Comparison of ENCODE assay signal across 22 mouse cellular contexts in genomic region chr4:10421354-10421753, GRCm38 (mm10).
DNase-seq lines count a peak whose midpoint lies in the region; ATAC-seq and TF ChIP-seq lines count a peak whose summit lies in the region.
"Had no signal": no experiment of that assay in that cellular context is flagged by ENCODE, and none has a peak within 500 bp of the region (broad histone marks: within the 10 kb centered on the region; RNA-seq: fewer than 3 reads in every experiment).

No protein-coding gene starts in this region.

- ATAC-seq in midbrain, embryonic 14.5 days (ENCODE audit: low FRiP score, low TSS enrichment) = no peak
- no peak for ATAC-seq in midbrain, embryonic 16.5 days
- ATAC-seq in stomach, postnatal 0 days (ENCODE audit: low FRiP score, low TSS enrichment) = no peak

- H3K9me3 ChIP-seq in midbrain, embryonic 14.5 days (ENCODE audit: control insufficient read depth, low read length) = no peaks in the 10 kb centered on the region
- no peaks in the 10 kb centered on the region for H3K9me3 ChIP-seq in midbrain, embryonic 16.5 days (replicated peaks; ENCODE audit: control insufficient read depth, low read length, poor library complexity, severe bottlenecking)
- no peaks in the 10 kb centered on the region for H3K9me3 ChIP-seq in stomach, postnatal 0 days (ENCODE audit: control insufficient read depth, low read length)
- H3K9me3 ChIP-seq: embryonic facial prominence, embryonic 15.5 days; hindbrain, embryonic 15.5 days; limb, embryonic 15.5 days; midbrain, embryonic 12.5 days had no signal

- no peak overlapping the region for H3K27ac ChIP-seq in gastrocnemius, adult 2 months
- H3K27ac ChIP-seq in midbrain, embryonic 14.5 days (replicated peaks; ENCODE audit: low read depth, low read length) = no peak overlapping the region
- no peak overlapping the region for H3K27ac ChIP-seq in midbrain, embryonic 16.5 days (ENCODE audit: low read length)
- no peak overlapping the region for H3K27ac ChIP-seq in stomach, postnatal 0 days (replicated peaks)
- H3K27ac ChIP-seq: embryonic facial prominence, embryonic 15.5 days; hindbrain, embryonic 15.5 days; limb, embryonic 15.5 days; midbrain, embryonic 12.5 days had no signal

- no peaks in the 10 kb centered on the region for H3K4me1 ChIP-seq in midbrain, embryonic 14.5 days (ENCODE audit: control insufficient read depth, insufficient read depth, low read length)
- no peaks in the 10 kb centered on the region for H3K4me1 ChIP-seq in midbrain, embryonic 16.5 days (ENCODE audit: control insufficient read depth, insufficient read depth, low read length)
- H3K4me1 ChIP-seq in stomach, postnatal 0 days (replicated peaks; ENCODE audit: control insufficient read depth, insufficient read depth) = no peaks in the 10 kb centered on the region
- H3K4me1 ChIP-seq: embryonic facial prominence, embryonic 15.5 days; hindbrain, embryonic 15.5 days; limb, embryonic 15.5 days; midbrain, embryonic 12.5 days had no signal

- no peak for DNase-seq in gastrocnemius, adult 2 months
- DNase-seq in gastrocnemius, postnatal 14 days = no peak
- peak; percentile 5 for DNase-seq in layer of hippocampus, adult 9-10 months (ENCODE audit: low spot score)
- DNase-seq in layer of hippocampus, postnatal 36 days = no peak
- DNase-seq in midbrain, embryonic 14.5 days = peak; percentile 43
- no peak for DNase-seq in stomach, postnatal 0 days (ENCODE audit: low spot score)
- no peak for DNase-seq in kidney, adult 8-10 months
- DNase-seq: adrenal gland, adult 8-10 months; cerebellum, postnatal 10 days; gastrocnemius, postnatal 36 days; kidney, adult 11 months; kidney, postnatal 14 days; layer of hippocampus, adult 9-11 months; lung, adult 2 months; thymus, postnatal 36 days had no signal

- no peak overlapping the region for H3K9ac ChIP-seq in midbrain, embryonic 14.5 days (replicated peaks; ENCODE audit: low read length)
- H3K9ac ChIP-seq in midbrain, embryonic 16.5 days (ENCODE audit: low read depth, low read length) = no peak overlapping the region
- H3K9ac ChIP-seq in stomach, postnatal 0 days (ENCODE audit: low read length) = no peak overlapping the region
- H3K9ac ChIP-seq: embryonic facial prominence, embryonic 15.5 days; hindbrain, embryonic 15.5 days; limb, embryonic 15.5 days; midbrain, embryonic 12.5 days had no signal

- no peaks in the 10 kb centered on the region for H3K27me3 ChIP-seq in midbrain, embryonic 14.5 days (ENCODE audit: control insufficient read depth, insufficient read depth, low read length)
- no peaks in the 10 kb centered on the region for H3K27me3 ChIP-seq in midbrain, embryonic 16.5 days (ENCODE audit: control insufficient read depth, insufficient read depth, low read depth, low read length)
- H3K27me3 ChIP-seq in stomach, postnatal 0 days (ENCODE audit: control insufficient read depth, insufficient read depth, low read length) = no peaks in the 10 kb centered on the region
- H3K27me3 ChIP-seq: embryonic facial prominence, embryonic 15.5 days; hindbrain, embryonic 15.5 days; limb, embryonic 15.5 days; midbrain, embryonic 12.5 days had no signal

- H3K4me2 ChIP-seq in midbrain, embryonic 14.5 days (ENCODE audit: low read length) = no peak overlapping the region
- H3K4me2 ChIP-seq in midbrain, embryonic 16.5 days (ENCODE audit: low read length) = no peak overlapping the region
- H3K4me2 ChIP-seq in stomach, postnatal 0 days (replicated peaks; ENCODE audit: low read depth) = no peak overlapping the region
- H3K4me2 ChIP-seq: embryonic facial prominence, embryonic 15.5 days; heart, embryonic 11.5 days; hindbrain, embryonic 15.5 days; limb, embryonic 15.5 days; midbrain, embryonic 12.5 days had no signal

- 65% methylated on average over 1 of the region's 1 CpGs for WGBS in midbrain, embryonic 14.5 days
- WGBS in midbrain, embryonic 16.5 days = 80% methylated on average over 1 of the region's 1 CpGs
- WGBS in stomach, postnatal 0 days = 35% methylated on average over 1 of the region's 1 CpGs

- H3K4me3 ChIP-seq in gastrocnemius, adult 2 months = no peak overlapping the region
- no peak overlapping the region for H3K4me3 ChIP-seq in midbrain, embryonic 14.5 days (replicated peaks; ENCODE audit: low read depth, low read length)
- H3K4me3 ChIP-seq in midbrain, embryonic 16.5 days (ENCODE audit: low read depth, low read length) = no peak overlapping the region
- no peak overlapping the region for H3K4me3 ChIP-seq in stomach, postnatal 0 days (ENCODE audit: low read depth, low read length)
- H3K4me3 ChIP-seq: embryonic facial prominence, embryonic 15.5 days; hindbrain, embryonic 15.5 days; limb, embryonic 15.5 days; midbrain, embryonic 12.5 days; myocyte had no signal

- no peak for TF ChIP-seq EP300 in stomach, postnatal 0 days (optimal IDR thresholded peaks at IDR 0.05)

- intact Hi-C loops in gastrocnemius, adult 2 months (cut with DNase I) = no loop called here
- intact Hi-C loops in gastrocnemius, postnatal 14 days (cut with DNase I; ENCODE audit: low total_unique reads) = no loop called here

- no peaks in the 10 kb centered on the region for H3K36me3 ChIP-seq in midbrain, embryonic 14.5 days (ENCODE audit: control insufficient read depth, insufficient read depth, low read length)
- H3K36me3 ChIP-seq in midbrain, embryonic 16.5 days (ENCODE audit: control insufficient read depth, insufficient read depth, low read length) = no peaks in the 10 kb centered on the region
- H3K36me3 ChIP-seq in stomach, postnatal 0 days (ENCODE audit: control insufficient read depth, insufficient read depth, low read length) = no peaks in the 10 kb centered on the region
- H3K36me3 ChIP-seq: embryonic facial prominence, embryonic 15.5 days; hindbrain, embryonic 15.5 days; limb, embryonic 15.5 days; midbrain, embryonic 12.5 days had no signal

- TF ChIP-seq CTCF in gastrocnemius, adult 2 months (IDR thresholded peaks at IDR 0.05) = peak; percentile 29; the same call in 1 of the 2 replicates
- peak; percentile 57 for TF ChIP-seq CTCF in stomach, postnatal 0 days (IDR thresholded peaks at IDR 0.05; ENCODE audit: low read depth)

Comparison
In these comparisons a context has a peak if more than half of its experiments do, and no peak if none do; other contexts are left out.
1. DNase-seq: peak in layer of hippocampus, adult 9-10 months (single experiment) and midbrain, embryonic 14.5 days (single experiment); none in gastrocnemius, adult 2 months (single experiment), gastrocnemius, postnatal 14 days (single experiment), layer of hippocampus, postnatal 36 days (0 of 2), stomach, postnatal 0 days (single experiment) and kidney, adult 8-10 months (0 of 2).